Comparison of ENCODE assay signal across 13 mouse cellular contexts in the genomic region with DNA sequence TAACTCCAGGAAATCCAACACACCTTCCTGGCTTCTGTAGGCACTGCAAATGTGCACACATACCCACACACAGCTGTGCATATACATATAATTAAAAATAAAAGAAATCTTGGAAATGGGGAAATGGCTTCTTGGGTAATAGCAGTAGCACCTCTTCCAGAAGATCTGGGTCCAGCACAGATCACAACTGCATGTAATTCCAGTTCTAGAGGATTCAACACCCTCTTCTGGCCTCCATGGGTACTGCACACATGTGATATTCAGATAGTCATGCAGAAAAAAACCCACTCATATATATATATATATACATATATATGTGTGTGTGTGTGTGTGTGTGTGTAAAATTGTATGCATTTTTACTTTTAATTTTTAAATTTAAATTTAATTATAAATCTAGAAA.
DNase-seq lines count a peak whose midpoint lies in the region; ATAC-seq and TF ChIP-seq lines count a peak whose summit lies in the region.
"Had no signal": no experiment of that assay in that cellular context is flagged by ENCODE, and none has a peak within 500 bp of the region (broad histone marks: within the 10 kb centered on the region; RNA-seq: fewer than 3 reads in every experiment).

No protein-coding gene starts in this region.

- H3K79me2 ChIP-seq in heart, adult 2 months (replicated peaks; ENCODE audit: control insufficient read depth, insufficient read depth, low read length) = no peaks in the 10 kb centered on the region

- intact Hi-C loops in heart, adult 2 months (cut with DNase I) = no loop called here
- intact Hi-C loops in heart, postnatal 25 days (cut with DNase I) = no loop called here

- no peak overlapping the region for H3K27ac ChIP-seq in heart, adult 2 months
- H3K27ac ChIP-seq in limb, embryonic 11.5 days (replicated peaks; ENCODE audit: low read depth, low read length) = no peak overlapping the region
- H3K27ac ChIP-seq in limb, embryonic 10.5 days = no peak overlapping the region
- H3K27ac ChIP-seq in cortical plate, adult 2 months (ENCODE audit: insufficient read depth, low read length) = no peak overlapping the region
- H3K27ac ChIP-seq: heart, embryonic 13.5 days had no signal

- no peak for DNase-seq in heart, adult 2 months
- no peak for DNase-seq in heart, postnatal 25 days (ENCODE audit: low spot score)
- peak; percentile 34 for DNase-seq in limb, embryonic 11.5 days (ENCODE audit: low spot score)
- no peak for DNase-seq in limb, embryonic 10.5 days (ENCODE audit: low spot score)
- DNase-seq in c-Kit-positive CD71-positive TER-119-positive erythroid progenitor cells, embryonic 14.5 days (ENCODE audit: low spot score) = no peak
- no peak for DNase-seq in B cell, adult 2 months
- DNase-seq: cerebellum, postnatal 36 days; kidney, postnatal 10 days; thymus, postnatal 25 days had no signal

- H3K9me3 ChIP-seq in limb, embryonic 11.5 days (ENCODE audit: control insufficient read depth, low read length) = no peaks in the 10 kb centered on the region
- no peaks in the 10 kb centered on the region for H3K9me3 ChIP-seq in limb, embryonic 10.5 days (replicated peaks)
- H3K9me3 ChIP-seq in E14TG2a.4 (ENCODE audit: low read length) = no peaks in the 10 kb centered on the region
- H3K9me3 ChIP-seq: heart, embryonic 13.5 days had no signal

- no peaks in the 10 kb centered on the region for H3K27me3 ChIP-seq in heart, adult 2 months (ENCODE audit: control insufficient read depth, insufficient read depth, low read length)
- H3K27me3 ChIP-seq in limb, embryonic 11.5 days (ENCODE audit: control insufficient read depth, insufficient read depth, low read length) = no peaks in the 10 kb centered on the region
- no peaks in the 10 kb centered on the region for H3K27me3 ChIP-seq in limb, embryonic 10.5 days (ENCODE audit: low read depth, poor library complexity, severe bottlenecking)
- H3K27me3 ChIP-seq in E14TG2a.4 (ENCODE audit: insufficient read depth, low read length) = no peaks in the 10 kb centered on the region
- H3K27me3 ChIP-seq: heart, embryonic 13.5 days had no signal

- H3K9ac ChIP-seq in heart, adult 2 months (ENCODE audit: low read depth, low read length) = no peak overlapping the region
- H3K9ac ChIP-seq in limb, embryonic 11.5 days (ENCODE audit: low read length) = no peak overlapping the region
- H3K9ac ChIP-seq: heart, embryonic 13.5 days had no signal

- TF ChIP-seq CTCF in heart, adult 2 months (IDR thresholded peaks at IDR 0.05) = peak; percentile 32
- peak; percentile 51 for TF ChIP-seq CTCF in E14TG2a.4 (conservative IDR thresholded peaks at IDR 0.05; ENCODE audit: low read length)
- TF ChIP-seq CTCF in cortical plate, adult 2 months (IDR thresholded peaks at IDR 0.05; ENCODE audit: extremely low read depth, insufficient read depth, low read length) = 0 out of 2 replicates have a peak, but pooled peaks have one; percentile 2

- no peaks in the 10 kb centered on the region for H3K36me3 ChIP-seq in heart, adult 2 months (ENCODE audit: control insufficient read depth, insufficient read depth, low read length)
- no peaks in the 10 kb centered on the region for H3K36me3 ChIP-seq in limb, embryonic 11.5 days (ENCODE audit: control insufficient read depth, insufficient read depth, low read length)
- H3K36me3 ChIP-seq in limb, embryonic 10.5 days = no peaks in the 10 kb centered on the region
- H3K36me3 ChIP-seq in E14TG2a.4 (ENCODE audit: insufficient read depth, low read length) = no peaks in the 10 kb centered on the region
- H3K36me3 ChIP-seq: heart, embryonic 13.5 days had no signal

- no peak for TF ChIP-seq EP300 in heart, adult 2 months (IDR thresholded peaks at IDR 0.05; ENCODE audit: insufficient read depth, low read depth, low read length)

- no peaks in the 10 kb centered on the region for H3K4me1 ChIP-seq in heart, adult 2 months (ENCODE audit: control insufficient read depth, insufficient read depth, low read length)
- H3K4me1 ChIP-seq in limb, embryonic 11.5 days (ENCODE audit: control insufficient read depth, insufficient read depth, low read length) = no peaks in the 10 kb centered on the region
- no peaks in the 10 kb centered on the region for H3K4me1 ChIP-seq in limb, embryonic 10.5 days
- peaks cover 16% of the 10 kb centered on the region for H3K4me1 ChIP-seq in E14TG2a.4 (replicated peaks; ENCODE audit: low read depth, low read length)
- peaks cover 2% of the 10 kb centered on the region; the same call in 1 of the 2 replicates for H3K4me1 ChIP-seq in cortical plate, adult 2 months (ENCODE audit: control insufficient read depth, insufficient read depth, low read length)
- H3K4me1 ChIP-seq: heart, embryonic 13.5 days had no signal

- no peak for TF ChIP-seq POLR2A in heart, adult 2 months (IDR thresholded peaks at IDR 0.05; ENCODE audit: insufficient read depth, low read depth, low read length)
- no peak for TF ChIP-seq POLR2A in cortical plate, adult 2 months (IDR thresholded peaks at IDR 0.05; ENCODE audit: extremely low read depth, insufficient read depth, low read length)

- H3K4me3 ChIP-seq in heart, adult 2 months = no peak overlapping the region
- H3K4me3 ChIP-seq in limb, embryonic 11.5 days (ENCODE audit: low read depth, low read length) = no peak overlapping the region
- H3K4me3 ChIP-seq in limb, embryonic 10.5 days = no peak overlapping the region
- H3K4me3 ChIP-seq in E14TG2a.4 (replicated peaks; ENCODE audit: low read length) = no peak overlapping the region
- H3K4me3 ChIP-seq in cortical plate, adult 2 months (ENCODE audit: insufficient read depth, low read length) = no peak overlapping the region
- H3K4me3 ChIP-seq: heart, embryonic 13.5 days had no signal

- no peak overlapping the region for H3K4me2 ChIP-seq in limb, embryonic 11.5 days (ENCODE audit: low read depth, severe bottlenecking)
- H3K4me2 ChIP-seq: heart, embryonic 13.5 days had no signal

- 0 out of 2 replicates have a peak, but pooled peaks have one; percentile 39 for ATAC-seq in limb, embryonic 11.5 days (ENCODE audit: insufficient number of reproducible peaks, low FRiP score, low TSS enrichment, low read depth)
- ATAC-seq: hindbrain, embryonic 16.5 days had no signal
